Mouse (Mus musculus): Measurements from ENCODE around the gene Gm11084. TPM values are rescaled to one million over a fixed set of nuclear protein-coding genes. Genes with fewer than 3 reads are reported as not detected.
"Not testable (repeated sequence)": the region's sequence is repeated elsewhere in the genome, so short reads cannot be mapped to it uniquely, and the experiment has no call there.

The Gm11084 gene
- polyA plus RNA-seq, 1 experiment from 2014 or later, result not detected

DNA sequence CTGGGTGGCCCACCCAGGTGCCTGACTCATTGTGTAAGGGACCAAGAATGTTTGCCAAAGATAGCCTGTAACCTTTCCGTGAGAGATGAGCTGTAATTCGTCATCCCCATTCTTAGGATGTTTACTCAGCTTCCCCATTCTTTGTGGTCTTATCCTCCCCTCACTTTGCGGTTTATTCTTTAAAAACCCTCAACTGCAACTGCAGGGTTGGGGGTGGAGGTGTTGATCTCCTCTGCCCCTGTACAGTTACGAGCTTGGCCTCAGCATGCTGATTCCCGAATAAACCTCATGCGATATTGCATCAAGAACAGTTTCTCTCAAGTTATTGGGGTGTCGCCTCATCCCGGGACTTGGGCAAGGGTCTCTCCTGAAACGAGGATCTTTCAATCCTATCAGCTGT, 2.4 kb upstream of the Gm11084 start:
- not testable (repeated sequence) for H3K36me3 ChIP-seq (replicated peaks); H3K9me3 ChIP-seq; H3K4me3 ChIP-seq; H3K27ac ChIP-seq (replicated peaks); H3K4me1 ChIP-seq; DNase-seq (ENCODE audit: low spot score); H3K27me3 ChIP-seq (replicated peaks; ENCODE audit: low read depth, poor library complexity, severe bottlenecking)
- WGBS, result 89% methylated on average over 9 of the region's 9 CpGs

- WGBS, result 61% methylated on average over 1 of the region's 1 CpGs
Measured at GRCm38 (mm10) chr2:72985516-72985915, 1.0 kb downstream of the Gm11084 start.

DNA sequence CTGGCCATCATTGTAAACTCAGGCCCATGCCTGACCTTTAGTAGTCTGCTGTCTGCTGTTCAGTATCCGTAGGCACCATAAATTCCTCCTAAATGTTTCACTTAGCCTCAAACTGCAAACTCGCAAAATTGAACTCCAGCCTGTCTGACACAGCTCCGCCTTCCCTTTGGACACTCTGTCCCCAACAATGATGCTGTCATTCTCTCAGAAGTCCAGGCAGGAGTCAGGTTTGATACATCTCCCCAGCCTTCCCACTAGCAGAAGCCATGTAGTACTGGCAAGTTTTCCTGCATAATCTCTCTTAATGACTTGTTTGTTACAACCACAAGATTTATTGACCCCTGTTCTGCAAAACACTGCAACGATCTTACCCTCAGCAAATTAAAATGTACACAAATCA, 1.7 kb downstream of the Gm11084 start:
- Histone ChIP-seq H3K4me1 (peaks cover 7% of the 10 kb centered on the region; the same call in 1 of the 2 replicates), H3K27me3 (replicated peaks; ENCODE audit: low read depth, poor library complexity, severe bottlenecking) (no peaks in the 10 kb centered on the region), H3K4me3 (no peak overlapping the region), H3K27ac (replicated peaks) (no peak overlapping the region), H3K36me3 (replicated peaks) (0 out of 2 replicates have a peak, but pooled peaks cover 6% of the 10 kb centered on the region), H3K9me3 (peaks cover 8% of the 10 kb centered on the region; the same call in 1 of the 2 replicates)
- WGBS, result 75% methylated on average over 4 of the region's 4 CpGs
- DNase-seq (ENCODE audit: low spot score), result no peak

More at GRCm38 (mm10) chr2:72985516-72985915, 1.0 kb downstream of the Gm11084 start:
- Histone ChIP-seq H3K4me1 (peaks cover 7% of the 10 kb centered on the region; the same call in 1 of the 2 replicates), H3K27me3 (replicated peaks; ENCODE audit: low read depth, poor library complexity, severe bottlenecking) (no peaks in the 10 kb centered on the region), H3K4me3 (no peak overlapping the region), H3K36me3 (replicated peaks) (0 out of 2 replicates have a peak, but pooled peaks cover 6% of the 10 kb centered on the region), H3K9me3 (peaks cover 8% of the 10 kb centered on the region; the same call in 1 of the 2 replicates), H3K27ac (replicated peaks) (no peak overlapping the region)
- DNase-seq (ENCODE audit: low spot score), result no peak

GRCm38 (mm10) chr2:72983211-72983610, 3.3 kb downstream of the Gm11084 start:
- no peak overlapping the region for H3K27ac ChIP-seq (replicated peaks)
- H3K27me3 ChIP-seq (replicated peaks; ENCODE audit: low read depth, poor library complexity, severe bottlenecking), result no peaks in the 10 kb centered on the region
- no peak overlapping the region for H3K4me3 ChIP-seq
- 92% methylated on average over 3 of the region's 3 CpGs for WGBS
- no peaks in the 10 kb centered on the region for H3K9me3 ChIP-seq
- no peak for DNase-seq (ENCODE audit: low spot score)
- H3K4me1 ChIP-seq, result peaks cover 7% of the 10 kb centered on the region; the same call in 1 of the 2 replicates
- H3K36me3 ChIP-seq (replicated peaks), result no peaks in the 10 kb centered on the region

GRCm38 (mm10) chr2:72982110-72982785, 4.3 kb downstream of the Gm11084 start:
- Histone ChIP-seq H3K27ac (replicated peaks) (no peak overlapping the region), H3K4me3 (no peak overlapping the region), H3K27me3 (replicated peaks; ENCODE audit: low read depth, poor library complexity, severe bottlenecking) (no peaks in the 10 kb centered on the region), H3K4me1 (peaks cover 13% of the 10 kb centered on the region), H3K9me3 (no peaks in the 10 kb centered on the region), H3K36me3 (replicated peaks) (no peaks in the 10 kb centered on the region)
- no peak for DNase-seq (ENCODE audit: low spot score)
- 92% methylated on average over 7 of the region's 7 CpGs for WGBS

DNA sequence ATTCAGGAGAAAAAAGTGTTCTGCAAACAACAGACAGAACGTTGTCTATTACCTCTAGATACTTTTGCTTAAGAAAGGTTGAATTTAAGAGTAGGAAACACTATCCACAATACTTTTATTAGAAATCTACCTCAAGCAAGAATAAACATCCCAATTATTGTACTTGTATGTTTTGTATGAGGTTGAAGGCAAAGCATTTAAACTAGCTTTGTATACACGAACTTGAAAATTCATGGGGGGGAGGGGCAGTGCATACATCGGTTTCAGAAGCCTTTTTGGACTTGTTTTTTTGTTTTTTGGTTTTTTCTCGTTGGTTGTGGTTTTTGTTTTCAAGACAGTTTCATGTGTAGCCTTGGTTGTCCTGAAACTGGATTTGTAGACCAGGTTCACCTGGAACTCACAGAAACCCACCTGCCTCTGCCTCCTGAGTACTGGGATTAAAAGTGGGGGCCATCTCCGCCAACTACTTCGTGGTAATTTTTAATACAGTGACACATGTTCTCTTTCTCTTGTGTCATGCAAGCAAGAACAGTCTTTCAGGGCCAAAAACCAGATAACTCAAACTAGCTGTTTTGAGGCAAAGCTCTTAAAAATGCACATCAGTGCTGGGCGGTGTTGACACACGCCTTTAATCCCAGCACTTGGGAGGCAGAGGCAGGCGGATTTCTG, 4.9 kb downstream of the Gm11084 start:
- peak overlapping the region; percentile 85 for H3K4me3 ChIP-seq
- no peak for DNase-seq (ENCODE audit: low spot score)
- H3K27ac ChIP-seq (replicated peaks), result peak overlapping the region; percentile 100
- peaks cover 20% of the 10 kb centered on the region for H3K4me1 ChIP-seq
- H3K36me3 ChIP-seq (replicated peaks), result peaks cover 3% of the 10 kb centered on the region
- no peaks in the 10 kb centered on the region for H3K9me3 ChIP-seq
- H3K27me3 ChIP-seq (replicated peaks; ENCODE audit: low read depth, poor library complexity, severe bottlenecking), result no peaks in the 10 kb centered on the region
- 85% methylated on average over 9 of the region's 9 CpGs for WGBS

DNA sequence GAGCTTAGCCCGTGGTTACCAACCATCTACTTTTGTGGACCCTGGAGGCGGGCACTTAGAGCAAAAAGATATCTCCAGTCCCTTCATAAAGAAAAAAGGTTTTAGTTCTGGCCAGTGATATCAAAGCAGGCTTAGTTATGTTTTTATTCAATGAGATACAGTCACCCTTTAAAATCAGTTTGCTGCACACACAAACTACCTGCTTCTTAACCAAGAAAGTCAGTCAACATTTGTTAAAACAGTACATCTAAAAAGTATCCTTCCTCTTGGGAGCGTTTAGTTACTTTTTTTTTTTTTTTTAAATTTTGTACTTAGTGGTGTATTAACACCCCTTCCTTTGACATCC, 5.5 kb downstream of the Gm11084 start:
- Histone ChIP-seq H3K4me1 (peaks cover 24% of the 10 kb centered on the region), H3K27ac (replicated peaks) (peak overlapping the region; percentile 100), H3K27me3 (replicated peaks; ENCODE audit: low read depth, poor library complexity, severe bottlenecking) (no peaks in the 10 kb centered on the region), H3K9me3 (no peaks in the 10 kb centered on the region), H3K36me3 (replicated peaks) (peaks cover 7% of the 10 kb centered on the region), H3K4me3 (peak overlapping the region; percentile 85)
- WGBS, result 16% methylated on average over 3 of the region's 3 CpGs
- DNase-seq (ENCODE audit: low spot score), result no peak

DNA sequence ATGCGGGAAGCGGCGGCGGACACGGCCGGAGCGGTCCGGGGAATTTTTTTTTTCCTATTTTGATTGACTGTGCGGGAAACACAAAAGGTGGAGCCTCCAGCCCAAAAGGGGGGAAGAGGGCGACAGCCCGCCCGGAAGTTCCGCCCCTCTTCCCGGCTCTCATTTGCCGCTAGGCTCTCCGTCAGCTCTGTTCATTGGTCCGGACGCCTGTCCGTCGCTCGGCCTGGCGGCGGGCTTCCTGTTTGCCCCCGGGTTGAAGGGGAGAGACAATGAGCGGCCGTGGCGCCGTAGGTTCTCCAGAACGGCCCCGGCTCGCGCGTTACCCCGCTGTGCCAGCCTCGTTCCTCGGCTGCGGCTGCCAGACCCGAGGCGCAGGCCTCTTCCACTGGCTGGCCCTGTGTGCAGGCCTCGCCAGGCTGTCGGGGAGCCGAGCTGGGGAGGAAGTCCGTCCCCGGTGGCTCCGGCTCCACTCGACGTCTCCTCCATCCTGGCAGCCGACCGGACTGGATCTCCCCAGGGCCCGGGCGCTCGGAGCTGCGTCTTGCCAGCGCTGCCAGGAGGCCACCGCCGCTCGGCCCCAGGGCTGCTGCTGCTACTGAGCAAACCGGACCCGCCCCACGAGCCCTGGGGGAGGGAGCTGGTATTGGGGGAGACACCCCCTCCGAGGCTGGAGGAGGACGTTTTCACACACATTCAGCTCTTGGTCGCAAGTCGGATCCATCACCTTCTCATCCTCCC, 6.0 kb downstream of the Gm11084 start, which contains the start of gene Sp3:
TSS of gene Sp3 (minus strand) at position 110 of the 738 bp plus-strand sequence.
- Histone ChIP-seq H3K27me3 (replicated peaks; ENCODE audit: low read depth, poor library complexity, severe bottlenecking) (no peaks in the 10 kb centered on the region), H3K9me3 (no peaks in the 10 kb centered on the region), H3K27ac (replicated peaks) (peak within 1 kb of the TSS; percentile 100), H3K4me1 (peaks cover 30% of the 10 kb centered on the region), H3K36me3 (replicated peaks) (peaks cover 12% of the 10 kb centered on the region), H3K4me3 (peak within 1 kb of the TSS; percentile 85)
- DNase-seq (ENCODE audit: low spot score), result peak; percentile 97
- under 1% methylated on average over 64 of the region's 64 CpGs for WGBS

DNA sequence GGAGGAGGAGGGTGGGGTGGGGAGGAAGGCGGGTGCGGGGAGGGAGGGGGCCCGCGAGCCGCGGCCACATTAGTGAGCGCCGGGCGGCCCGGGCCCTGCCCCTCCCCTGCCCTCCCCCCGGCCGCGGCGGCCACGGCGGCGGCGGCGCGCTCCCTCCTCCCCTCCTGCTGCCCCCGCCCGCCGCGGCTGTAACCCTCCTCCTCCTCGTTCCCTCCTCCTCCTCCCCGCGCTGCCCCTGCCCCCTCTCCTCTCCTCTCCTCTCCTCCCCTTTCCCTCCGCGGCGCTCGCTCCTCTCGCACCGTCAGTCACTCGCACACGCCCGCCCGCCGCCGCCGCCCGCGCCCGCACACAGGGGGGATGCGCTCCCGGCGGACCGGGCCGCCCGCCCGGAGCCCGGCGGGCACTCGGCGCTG, 6.9 kb downstream of the Gm11084 start:
- H3K36me3 ChIP-seq (replicated peaks), result peaks cover 13% of the 10 kb centered on the region
- WGBS, result 2% methylated on average over 30 of the region's 54 CpGs
- peaks cover 26% of the 10 kb centered on the region for H3K4me1 ChIP-seq
- peak overlapping the region; percentile 85 for H3K4me3 ChIP-seq
- H3K9me3 ChIP-seq, result no peaks in the 10 kb centered on the region
- no peak for DNase-seq (ENCODE audit: low spot score)
- no peaks in the 10 kb centered on the region for H3K27me3 ChIP-seq (replicated peaks; ENCODE audit: low read depth, poor library complexity, severe bottlenecking)
- H3K27ac ChIP-seq (replicated peaks), result peak overlapping the region; percentile 100

DNA sequence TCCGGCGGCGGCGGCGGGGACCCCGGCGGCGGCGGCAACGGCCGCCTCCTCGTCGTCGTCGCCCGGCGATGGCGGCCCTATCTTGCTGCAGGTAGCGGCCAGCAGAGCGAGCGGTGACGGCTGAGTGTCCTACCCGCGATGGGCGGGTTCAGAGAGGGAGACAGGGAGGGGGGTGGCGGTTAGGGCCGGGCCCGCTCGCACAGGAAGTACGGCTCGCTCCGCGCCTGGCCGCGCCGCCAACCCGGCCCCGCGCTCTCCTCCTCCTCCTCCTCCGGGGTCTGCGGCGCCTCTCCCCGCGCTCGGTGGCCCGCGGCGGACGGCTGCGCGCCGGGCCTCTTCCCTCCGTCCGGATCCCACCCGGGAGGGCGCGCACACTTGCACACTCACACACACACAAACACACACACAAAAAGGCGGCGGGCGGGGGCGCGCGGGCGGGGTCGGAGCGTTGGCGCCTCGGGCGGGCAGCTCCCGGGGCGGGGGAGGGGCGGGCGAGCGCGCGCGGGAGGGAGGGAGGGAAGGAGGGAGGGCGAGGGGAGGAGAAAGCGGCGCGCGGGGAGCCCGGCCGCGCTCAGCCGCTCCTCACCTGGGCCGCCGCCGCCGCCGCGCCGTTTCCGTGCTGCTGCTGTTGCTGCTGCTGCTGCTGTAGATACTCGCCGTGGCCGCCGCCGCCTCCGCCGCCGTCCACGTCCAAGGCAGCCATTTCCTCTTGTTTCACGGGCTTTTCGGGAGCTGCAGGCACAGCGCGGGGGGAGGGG, 7.4 kb downstream of the Gm11084 start:
- under 1% methylated on average over 97 of the region's 107 CpGs for WGBS
- Histone ChIP-seq H3K4me1 (peaks cover 23% of the 10 kb centered on the region), H3K4me3 (peak overlapping the region; percentile 85), H3K27me3 (replicated peaks; ENCODE audit: low read depth, poor library complexity, severe bottlenecking) (no peaks in the 10 kb centered on the region), H3K9me3 (no peaks in the 10 kb centered on the region), H3K27ac (replicated peaks) (peak overlapping the region; percentile 100), H3K36me3 (replicated peaks) (peaks cover 13% of the 10 kb centered on the region)
- peak; percentile 94 for DNase-seq (ENCODE audit: low spot score)

DNA sequence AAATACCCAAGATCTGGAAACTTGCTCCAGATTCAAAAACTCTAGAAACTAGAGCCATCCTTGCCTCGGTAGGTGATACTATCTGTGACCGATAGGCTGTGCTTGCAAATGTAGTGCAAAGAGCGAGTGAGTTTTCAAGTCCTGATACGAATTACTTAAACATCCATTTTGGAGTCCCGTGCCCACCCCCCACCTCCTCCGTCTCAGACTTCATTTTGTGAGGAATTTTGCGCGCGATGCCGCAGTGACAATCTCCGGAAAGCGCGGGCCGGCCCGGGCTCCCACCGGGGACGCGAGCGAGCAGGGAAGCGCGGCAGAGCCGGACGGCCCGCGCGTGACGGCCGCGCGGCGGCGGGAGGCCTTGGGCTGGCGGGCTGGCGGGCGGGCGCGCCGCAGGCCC, 8.0 kb downstream of the Gm11084 start:
- DNase-seq (ENCODE audit: low spot score), result peak; percentile 78
- Histone ChIP-seq H3K36me3 (replicated peaks) (peaks cover 13% of the 10 kb centered on the region), H3K9me3 (no peaks in the 10 kb centered on the region), H3K4me1 (peaks cover 23% of the 10 kb centered on the region), H3K4me3 (peak overlapping the region; percentile 85), H3K27ac (replicated peaks) (peak overlapping the region; percentile 100), H3K27me3 (replicated peaks; ENCODE audit: low read depth, poor library complexity, severe bottlenecking) (no peaks in the 10 kb centered on the region)
- WGBS, result under 1% methylated on average over 38 of the region's 38 CpGs

- H3K27me3 ChIP-seq (replicated peaks; ENCODE audit: low read depth, poor library complexity, severe bottlenecking), result no peaks in the 10 kb centered on the region
Measured at GRCm38 (mm10) chr2:72977272-72977671, 9.2 kb downstream of the Gm11084 start.

More at GRCm38 (mm10) chr2:72977272-72977671, 9.2 kb downstream of the Gm11084 start:
- Histone ChIP-seq H3K36me3 (replicated peaks) (peaks cover 15% of the 10 kb centered on the region), H3K9me3 (no peaks in the 10 kb centered on the region), H3K4me1 (peaks cover 23% of the 10 kb centered on the region), H3K4me3 (peak overlapping the region; percentile 85), H3K27ac (replicated peaks) (no peak overlapping the region)
- WGBS, result 83% methylated on average over 1 of the region's 1 CpGs
- no peak for DNase-seq (ENCODE audit: low spot score)
